Mouse (Mus musculus): Measurements from ENCODE around the gene Jsrp1. TPM values are rescaled to one million over a fixed set of nuclear protein-coding genes. Genes with fewer than 3 reads are reported as not detected.
"Not testable (repeated sequence)": the region's sequence is repeated elsewhere in the genome, so short reads cannot be mapped to it uniquely, and the experiment has no call there.

Gene Jsrp1
- polyA plus RNA-seq, 1 experiment from 2014 or later = 5.7 TPM

GRCm38 (mm10) chr10:80831136-80831535 is 17.8 kb upstream of the Jsrp1 start:
- peak overlapping the region; percentile 66 for H3K27ac ChIP-seq

GRCm38 (mm10) chr10:80829359-80830278 is 16.3 kb upstream of the Jsrp1 start:
- Histone ChIP-seq H3K27me3 (peaks cover 16% of the 10 kb centered on the region), H3K36me3 (peaks cover 25% of the 10 kb centered on the region), H3K9ac (no peak overlapping the region), H3K27ac (peak overlapping the region; percentile 66; the same call in 1 of the 2 replicates), H3K9me3 (replicated peaks) (0 out of 2 replicates have a peak, but pooled peaks cover 4% of the 10 kb centered on the region), H3K4me2 (no peak overlapping the region), H3K4me1 (peaks cover 43% of the 10 kb centered on the region), H3K4me3 (replicated peaks) (no peak overlapping the region)
- WGBS = 64% methylated on average over 1 of the region's 1 CpGs
- no peak for ATAC-seq (replicated peaks; ENCODE audit: low FRiP score)

More at GRCm38 (mm10) chr10:80831136-80831535, 17.8 kb upstream of the Jsrp1 start:
- peak overlapping the region; percentile 10; the same call in 1 of the 2 replicates for H3K4me3 ChIP-seq (replicated peaks)
- peaks cover 31% of the 10 kb centered on the region for H3K27me3 ChIP-seq
- whole genome bisulfite sequencing = 1% methylated on average over 9 of the region's 9 CpGs
- peaks cover 25% of the 10 kb centered on the region for H3K36me3 ChIP-seq
- 0 out of 2 replicates have a peak, but pooled peaks cover 4% of the 10 kb centered on the region for H3K9me3 ChIP-seq (replicated peaks)
- no peak overlapping the region for H3K9ac ChIP-seq
- ATAC-seq (replicated peaks; ENCODE audit: low FRiP score) = 0 out of 2 replicates have a peak, but pooled peaks have one; percentile 3
- peaks cover 49% of the 10 kb centered on the region for H3K4me1 ChIP-seq
- H3K4me2 ChIP-seq = peak overlapping the region; percentile 4; the same call in 1 of the 2 replicates

GRCm38 (mm10) chr10:80828587-80828986 is 15.3 kb upstream of the Jsrp1 start:
- Histone ChIP-seq H3K4me1 (peaks cover 53% of the 10 kb centered on the region), H3K36me3 (peaks cover 25% of the 10 kb centered on the region), H3K4me3 (replicated peaks) (peak overlapping the region; percentile 80), H3K4me2 (peak overlapping the region; percentile 79)
- H3K27me3 ChIP-seq; H3K27ac ChIP-seq; H3K9me3 ChIP-seq (replicated peaks); ATAC-seq (replicated peaks; ENCODE audit: low FRiP score); H3K9ac ChIP-seq: not testable (repeated sequence)
- WGBS = 73% methylated on average over 9 of the region's 9 CpGs

GRCm38 (mm10) chr10:80827870-80828420 is 14.6 kb upstream of the Jsrp1 start:
- Histone ChIP-seq H3K36me3 (peaks cover 25% of the 10 kb centered on the region), H3K4me3 (replicated peaks) (peak overlapping the region; percentile 80), H3K4me1 (peaks cover 53% of the 10 kb centered on the region), H3K4me2 (peak overlapping the region; percentile 79), H3K9ac (peak overlapping the region; percentile 94), H3K27me3 (no peaks in the 10 kb centered on the region), H3K27ac (no peak overlapping the region), H3K9me3 (replicated peaks) (no peaks in the 10 kb centered on the region)
- no peak for ATAC-seq (replicated peaks; ENCODE audit: low FRiP score)
- 70% methylated on average over 10 of the region's 10 CpGs for WGBS

- no peaks in the 10 kb centered on the region for H3K27me3 ChIP-seq
- peak overlapping the region; percentile 94 for H3K9ac ChIP-seq
- peaks cover 53% of the 10 kb centered on the region for H3K4me1 ChIP-seq
- ATAC-seq (replicated peaks; ENCODE audit: low FRiP score) = no peak
- H3K4me3 ChIP-seq (replicated peaks) = peak overlapping the region; percentile 80
- H3K27ac ChIP-seq = peak overlapping the region; percentile 90
- WGBS = 6% methylated on average over 29 of the region's 29 CpGs
- H3K4me2 ChIP-seq = peak overlapping the region; percentile 79
- peaks cover 25% of the 10 kb centered on the region for H3K36me3 ChIP-seq
- H3K9me3 ChIP-seq (replicated peaks) = no peaks in the 10 kb centered on the region
These were observed 14.0 kb upstream of the Jsrp1 start for GRCm38 (mm10) chr10:80827063-80827869.

- H3K27me3 ChIP-seq = no peaks in the 10 kb centered on the region
- peak within 1 kb of the TSS; percentile 90 for H3K27ac ChIP-seq
- H3K4me3 ChIP-seq (replicated peaks) = peak within 1 kb of the TSS; percentile 80
- H3K9me3 ChIP-seq (replicated peaks) = no peaks in the 10 kb centered on the region
- H3K36me3 ChIP-seq = peaks cover 25% of the 10 kb centered on the region
- peak within 1 kb of the TSS; percentile 79 for H3K4me2 ChIP-seq
- peaks cover 51% of the 10 kb centered on the region for H3K4me1 ChIP-seq
- peak within 1 kb of the TSS; percentile 94 for H3K9ac ChIP-seq
- ATAC-seq (replicated peaks; ENCODE audit: low FRiP score) = peak; percentile 96
- WGBS = under 1% methylated on average over 75 of the region's 82 CpGs
These were observed 13.1 kb upstream of the Jsrp1 start, which contains the start of gene Oaz1 for GRCm38 (mm10) chr10:80826151-80827062. TSS of gene Oaz1 (plus strand) at chr10:80826656.

- peaks cover 14% of the 10 kb centered on the region for H3K36me3 ChIP-seq
- no peak overlapping the region for H3K4me2 ChIP-seq
- H3K9me3 ChIP-seq (replicated peaks) = no peaks in the 10 kb centered on the region
- no peak for ATAC-seq (replicated peaks; ENCODE audit: low FRiP score)
- H3K27me3 ChIP-seq = no peaks in the 10 kb centered on the region
- H3K9ac ChIP-seq = no peak overlapping the region
- no peak overlapping the region for H3K4me3 ChIP-seq (replicated peaks)
- H3K27ac ChIP-seq = 0 out of 2 replicates have a peak overlapping the region, but pooled peaks have one; percentile 71
- peaks cover 36% of the 10 kb centered on the region for H3K4me1 ChIP-seq
- WGBS = 67% methylated on average over 2 of the region's 2 CpGs
These were observed 11.5 kb upstream of the Jsrp1 start for GRCm38 (mm10) chr10:80824827-80825226.

- Histone ChIP-seq H3K4me3 (replicated peaks) (no peak overlapping the region), H3K4me1 (peaks cover 28% of the 10 kb centered on the region), H3K9me3 (replicated peaks) (no peaks in the 10 kb centered on the region), H3K36me3 (peaks cover 6% of the 10 kb centered on the region), H3K27me3 (no peaks in the 10 kb centered on the region), H3K9ac (no peak overlapping the region), H3K27ac (peak overlapping the region; percentile 71), H3K4me2 (no peak overlapping the region)
- WGBS = 37% methylated on average over 8 of the region's 8 CpGs
- ATAC-seq (replicated peaks; ENCODE audit: low FRiP score) = no peak
These were observed 10.7 kb upstream of the Jsrp1 start for GRCm38 (mm10) chr10:80823847-80824643.

- Histone ChIP-seq H3K27me3 (no peaks in the 10 kb centered on the region), H3K4me1 (peaks cover 24% of the 10 kb centered on the region), H3K4me3 (replicated peaks) (no peak overlapping the region), H3K36me3 (peaks cover 1% of the 10 kb centered on the region), H3K9ac (no peak overlapping the region), H3K9me3 (replicated peaks) (no peaks in the 10 kb centered on the region), H3K27ac (no peak overlapping the region), H3K4me2 (no peak overlapping the region)
- no peak for ATAC-seq (replicated peaks; ENCODE audit: low FRiP score)
- WGBS = 97% methylated on average over 1 of the region's 1 CpGs
These were observed 10.0 kb upstream of the Jsrp1 start for GRCm38 (mm10) chr10:80823316-80823715.

- Histone ChIP-seq H3K4me1 (peaks cover 16% of the 10 kb centered on the region), H3K27me3 (no peaks in the 10 kb centered on the region), H3K36me3 (no peaks in the 10 kb centered on the region), H3K4me2 (no peak overlapping the region), H3K4me3 (replicated peaks) (no peak overlapping the region), H3K27ac (no peak overlapping the region), H3K9me3 (replicated peaks) (no peaks in the 10 kb centered on the region), H3K9ac (no peak overlapping the region)
- WGBS = 88% methylated on average over 5 of the region's 5 CpGs
- ATAC-seq (replicated peaks; ENCODE audit: low FRiP score) = no peak
These were observed 9.2 kb upstream of the Jsrp1 start for GRCm38 (mm10) chr10:80822528-80822927.
